Mouse (Mus musculus) midbrain, postnatal 0 days (tissue): ENCODE data around the gene Clstn2. TPM values are rescaled to one million over a fixed set of nuclear protein-coding genes. Genes with fewer than 3 reads are reported as not detected.

ENCODE experiments used
- ATAC-seq: fragments of 200-750 bp; cut with Nextera tagmentation; 2 replicates; pipeline ENCODE4 v1.8.0; 2017; ENCODE audit warnings: moderate number of reproducible peaks, mild to moderate bottlenecking, moderate TSS enrichment, moderate library complexity; ENCODE audit not compliant: low FRiP score
- DNase-seq: peaks from one replicate; pipeline ENCODE4 v3.0.0-alpha.2; 2015; ENCODE audit warnings: low spot score
- H3K27ac ChIP-seq: fragments of 300-500 bp; sonication (generic); 2 replicates; pipeline ENCODE4 v1.5.1; 2014; ENCODE audit warnings: low read depth, mild to moderate bottlenecking, low read length, mixed read lengths
- H3K27me3 ChIP-seq: fragments of 300-500 bp; sonication (generic); 2 replicates; pipeline ENCODE4 v1.6.1; 2014; ENCODE audit warnings: low read length, control low read depth, mixed read lengths; ENCODE audit not compliant: insufficient read depth
- H3K36me3 ChIP-seq: fragments of 300-500 bp; sonication (generic); 2 replicates; pipeline ENCODE4 v1.6.1; 2014; ENCODE audit warnings: low read length, control low read depth, mixed read lengths; ENCODE audit not compliant: insufficient read depth
- H3K4me1 ChIP-seq: fragments of 300-500 bp; sonication (generic); 2 replicates; pipeline ENCODE4 v1.6.1; 2014; ENCODE audit warnings: mild to moderate bottlenecking, control low read depth, antibody characterized with exemption, low read length, mixed read lengths; ENCODE audit not compliant: insufficient read depth
- H3K4me2 ChIP-seq: fragments of 300-500 bp; sonication (generic); 2 replicates; pipeline ENCODE4 v1.6.1; 2014; ENCODE audit warnings: low read depth, mild to moderate bottlenecking, low read length, mixed read lengths; ENCODE audit not compliant: poor library complexity, severe bottlenecking
- H3K4me3 ChIP-seq: fragments of 300-500 bp; sonication (generic); 2 replicates; pipeline ENCODE4 v1.5.1; 2014; ENCODE audit warnings: low read depth, mild to moderate bottlenecking, low read length, moderate library complexity
- H3K9ac ChIP-seq: fragments of 300-500 bp; sonication (generic); replicated peaks from 2 replicates; pipeline ENCODE4 v1.6.1; 2014; ENCODE audit warnings: mild to moderate bottlenecking, low read length, moderate library complexity, mixed read lengths; ENCODE audit not compliant: poor library complexity, severe bottlenecking
- H3K9me3 ChIP-seq: fragments of 300-500 bp; sonication (generic); 2 replicates; pipeline ENCODE4 v1.6.1; 2016; ENCODE audit warnings: low read length, control low read depth
- CTCF ChIP-seq: IDR thresholded peaks from 2 replicates; pipeline ENCODE4 v1.5.1; 2016; ENCODE audit warnings: antibody characterized with exemption, mild to moderate bottlenecking
- WGBS: fragments of 180-500 bp; shearing (Covaris S2); extraction: QIAGEN DNeasy Blood & Tissue Kit; methylation state at CpG from one replicate; pipeline ENCODE4 v1.1.7; 2014; 5-methylcytosine and 5-hydroxymethylcytosine counted together
- polyA plus RNA-seq: library from polyadenylated mRNA; unstranded; fragments of >200 nt; fragmentation: Nextera tagmentation; extraction: Ambion mirVana; gene quantifications from 2 replicates; pipeline ENCODE4 v1.2.1, GENCODE M21; 2015
- total RNA-seq: library from RNA; depleted of rRNA; stranded (reverse); fragments of >200 nt; gene quantifications from 2 replicates; pipeline ENCODE4 v1.2.3, GENCODE M21; 2014

Gene Clstn2
- total and polyA plus RNA-seq, 2 experiments from 2014 or later: 9.2 to 45.7 TPM

GRCm38 (mm10) chr9:97712888-97713287, 320.1 kb downstream of the Clstn2 start:
- TF ChIP-seq CTCF: no peak
- Histone ChIP-seq H3K9me3 (no peaks in the 10 kb centered on the region), H3K4me2 (no peak overlapping the region), H3K4me1 (no peaks in the 10 kb centered on the region), H3K4me3 (no peak overlapping the region), H3K36me3 (no peaks in the 10 kb centered on the region), H3K27ac (no peak overlapping the region), H3K9ac (no peak overlapping the region), H3K27me3 (no peaks in the 10 kb centered on the region)
- DNase-seq: no peak
- no peak for ATAC-seq
- 97% methylated on average over 3 of the region's 3 CpGs for WGBS

DNA sequence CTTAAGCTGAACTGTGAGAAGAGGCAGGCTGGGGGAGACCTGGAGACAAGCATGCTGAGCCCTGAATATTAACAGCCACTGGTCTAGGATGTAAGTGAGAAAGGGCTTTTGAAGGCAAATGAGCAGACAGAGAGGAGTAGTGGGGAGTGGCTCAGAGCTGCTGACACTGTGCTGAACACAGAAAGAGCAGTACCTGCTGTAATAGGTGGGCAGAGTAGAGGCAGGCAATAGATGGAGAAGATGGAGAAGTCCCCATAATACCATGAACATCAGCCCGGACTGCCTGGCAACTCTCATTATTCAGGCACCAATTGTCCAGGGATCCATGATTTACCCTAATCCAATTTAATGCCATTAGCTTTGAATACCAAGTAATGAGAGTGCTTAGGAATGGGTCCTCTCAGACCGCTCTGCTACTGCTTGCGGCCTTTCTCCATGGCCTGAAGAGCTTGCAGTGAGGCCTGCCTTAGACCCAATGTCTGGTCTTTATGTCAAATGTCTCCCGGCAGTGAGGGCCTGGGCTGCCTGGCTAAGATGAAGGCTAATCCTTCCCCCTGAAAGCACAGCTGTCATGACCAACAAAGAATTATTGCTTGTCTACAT, 329.0 kb downstream of the Clstn2 start:
- no peaks in the 10 kb centered on the region; the same call in 1 of the 2 replicates for H3K27me3 ChIP-seq
- DNase-seq (no peak), ATAC-seq (no peak)
- H3K36me3 ChIP-seq: no peaks in the 10 kb centered on the region
- no peaks in the 10 kb centered on the region for H3K9me3 ChIP-seq
- TF ChIP-seq CTCF: no peak
- no peak overlapping the region for H3K9ac ChIP-seq
- H3K4me1 ChIP-seq: peaks cover 6% of the 10 kb centered on the region; the same call in 1 of the 2 replicates
- H3K27ac ChIP-seq: no peak overlapping the region
- H3K4me3 ChIP-seq: no peak overlapping the region
- H3K4me2 ChIP-seq: no peak overlapping the region
- WGBS: 35% methylated on average over 4 of the region's 4 CpGs

DNA sequence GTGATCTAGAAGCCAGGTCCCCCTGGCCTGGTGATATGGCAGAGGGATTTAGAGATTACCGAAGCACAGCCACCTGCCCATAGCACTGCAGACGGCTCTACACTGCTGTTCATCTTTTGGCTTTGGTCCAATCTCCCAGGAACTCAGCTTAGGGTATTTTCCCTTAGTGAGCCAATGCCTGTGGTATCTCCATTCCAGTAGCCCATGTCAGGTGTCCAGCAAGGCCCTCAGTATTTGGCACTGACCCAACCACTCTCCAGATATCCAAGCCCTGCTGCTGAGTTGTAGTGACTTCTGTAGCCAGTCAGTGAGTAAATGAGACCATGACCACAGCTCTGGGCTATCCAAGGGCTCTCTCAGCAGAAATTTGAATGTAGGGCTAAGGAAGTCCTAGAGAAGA, 330.0 kb downstream of the Clstn2 start:
- H3K27ac ChIP-seq: no peak overlapping the region
- ATAC-seq: no peak
- H3K4me2 ChIP-seq: no peak overlapping the region
- TF ChIP-seq CTCF: no peak
- no peak for DNase-seq
- 43% methylated on average over 2 of the region's 2 CpGs for WGBS
- no peak overlapping the region for H3K9ac ChIP-seq
- H3K36me3 ChIP-seq: no peaks in the 10 kb centered on the region
- H3K9me3 ChIP-seq: no peaks in the 10 kb centered on the region
- peaks cover 6% of the 10 kb centered on the region; the same call in 1 of the 2 replicates for H3K4me1 ChIP-seq
- H3K4me3 ChIP-seq: no peak overlapping the region
- no peaks in the 10 kb centered on the region; the same call in 1 of the 2 replicates for H3K27me3 ChIP-seq

DNA sequence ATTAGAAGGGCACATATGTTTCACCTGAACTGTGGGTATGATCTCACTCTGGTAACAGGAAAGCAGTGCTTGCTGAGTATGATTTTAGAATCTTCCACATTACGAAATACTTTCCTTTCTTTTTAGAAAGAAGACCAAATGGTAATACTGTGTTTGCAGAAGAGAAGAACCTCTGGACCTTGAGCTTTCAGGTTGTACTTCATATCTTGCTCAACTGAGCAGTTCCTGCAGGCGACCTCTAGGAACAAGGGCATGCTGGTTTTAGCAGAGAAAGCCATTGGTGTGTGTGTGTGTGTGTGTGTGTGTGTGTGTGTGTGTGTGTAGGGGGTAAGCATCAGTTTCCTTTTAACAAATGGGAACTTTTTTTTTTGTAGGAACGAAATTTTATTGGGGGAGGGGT, 333.0 kb downstream of the Clstn2 start:
- Histone ChIP-seq H3K27me3 (no peaks in the 10 kb centered on the region; the same call in 1 of the 2 replicates), H3K4me3 (no peak overlapping the region), H3K4me2 (no peak overlapping the region), H3K9ac (no peak overlapping the region), H3K36me3 (no peaks in the 10 kb centered on the region), H3K4me1 (peaks cover 6% of the 10 kb centered on the region; the same call in 1 of the 2 replicates), H3K27ac (no peak overlapping the region), H3K9me3 (no peaks in the 10 kb centered on the region)
- 89% methylated on average over 3 of the region's 3 CpGs for WGBS
- TF ChIP-seq CTCF: no peak
- DNase-seq: no peak
- no peak for ATAC-seq

DNA sequence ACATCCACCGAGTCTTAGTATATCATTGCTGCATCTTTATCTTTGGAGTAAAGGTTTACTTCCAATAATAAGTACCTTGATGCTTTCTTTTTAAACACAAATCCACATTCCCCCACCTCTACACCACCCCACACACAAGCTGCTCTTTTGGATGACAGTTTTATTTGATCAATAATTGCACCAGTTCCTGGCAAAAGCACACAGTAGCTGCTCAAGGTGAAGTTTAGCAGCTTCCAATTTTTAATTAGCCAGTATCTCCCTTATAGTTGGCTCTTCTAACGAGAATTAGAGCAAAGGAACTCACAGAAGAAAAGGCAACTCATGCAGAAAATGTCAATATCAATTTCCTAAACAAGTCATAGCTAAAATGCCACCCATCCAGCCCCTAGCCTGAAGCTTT, 334.0 kb downstream of the Clstn2 start:
- H3K27me3 ChIP-seq: no peaks in the 10 kb centered on the region; the same call in 1 of the 2 replicates
- H3K4me3 ChIP-seq: no peak overlapping the region
- 67% methylated on average over 2 of the region's 2 CpGs for WGBS
- H3K4me2 ChIP-seq: no peak overlapping the region
- DNase-seq (no peak), ATAC-seq (no peak)
- H3K4me1 ChIP-seq: peaks cover 6% of the 10 kb centered on the region; the same call in 1 of the 2 replicates
- no peak overlapping the region for H3K9ac ChIP-seq
- no peaks in the 10 kb centered on the region for H3K9me3 ChIP-seq
- no peak overlapping the region for H3K27ac ChIP-seq
- no peak for TF ChIP-seq CTCF
- no peaks in the 10 kb centered on the region for H3K36me3 ChIP-seq

GRCm38 (mm10) chr9:97698071-97698470, 334.9 kb downstream of the Clstn2 start:
- Histone ChIP-seq H3K36me3 (no peaks in the 10 kb centered on the region), H3K4me2 (no peak overlapping the region), H3K27ac (no peak overlapping the region), H3K27me3 (no peaks in the 10 kb centered on the region; the same call in 1 of the 2 replicates), H3K9ac (no peak overlapping the region), H3K4me3 (no peak overlapping the region), H3K4me1 (peaks cover under 1% of the 10 kb centered on the region; the same call in 1 of the 2 replicates), H3K9me3 (no peaks in the 10 kb centered on the region)
- DNase-seq: no peak
- no peak for ATAC-seq
- TF ChIP-seq CTCF: no peak
- WGBS: 86% methylated on average over 10 of the region's 10 CpGs
